Mouse (Mus musculus) hindlimb bud, embryonic 11.5 days (tissue): ENCODE measurements around the gene Pla2r1.
A peak's percentile ranks its signal among the peaks of the same experiment; 100 is the strongest.

Experiments
- DNase-seq: peaks from one replicate; pipeline ENCODE4 v3.0.0-alpha.2; 2012; ENCODE audit warnings: low read depth, low spot score; ENCODE audit errors: extremely low spot score

Gene Pla2r1

GRCm38 (mm10) chr2:60503991-60504390 lies 49.1 kb downstream of the Pla2r1 start:
- no peak for DNase-seq

GRCm38 (mm10) chr2:60500583-60501116 lies 52.5 kb downstream of the Pla2r1 start:
- DNase-seq: no peak

- DNase-seq: no peak
Measured at GRCm38 (mm10) chr2:60479906-60480305, 73.2 kb downstream of the Pla2r1 start.

- no peak for DNase-seq
Measured at GRCm38 (mm10) chr2:60478778-60479177, 74.3 kb downstream of the Pla2r1 start.

- DNase-seq: no peak
Measured at GRCm38 (mm10) chr2:60468901-60469770, 84.0 kb downstream of the Pla2r1 start.

GRCm38 (mm10) chr2:60452376-60452775 lies 100.7 kb downstream of the Pla2r1 start:
- no peak for DNase-seq

GRCm38 (mm10) chr2:60451119-60451773 lies 101.9 kb downstream of the Pla2r1 start:
- DNase-seq: no peak

- no peak for DNase-seq
Measured at GRCm38 (mm10) chr2:60449732-60450131, 103.4 kb downstream of the Pla2r1 start.

- no peak for DNase-seq
Measured at GRCm38 (mm10) chr2:60444711-60445509, 108.2 kb downstream of the Pla2r1 start.

GRCm38 (mm10) chr2:60443279-60443678 lies 109.8 kb downstream of the Pla2r1 start:
- DNase-seq: no peak

GRCm38 (mm10) chr2:60441875-60442274 lies 111.2 kb downstream of the Pla2r1 start:
- no peak for DNase-seq

- DNase-seq: no peak
Measured at GRCm38 (mm10) chr2:60436802-60437201, 116.3 kb downstream of the Pla2r1 start.

GRCm38 (mm10) chr2:60430315-60431021 lies 122.6 kb downstream of the Pla2r1 start:
- no peak for DNase-seq

GRCm38 (mm10) chr2:60418075-60418474 lies 135.0 kb downstream of the Pla2r1 start:
- peak; percentile 49 for DNase-seq

- no peak for DNase-seq
Measured at GRCm38 (mm10) chr2:60414334-60414733, 138.8 kb downstream of the Pla2r1 start.

- DNase-seq: no peak
Measured at GRCm38 (mm10) chr2:60413006-60413650, 140.0 kb downstream of the Pla2r1 start.

GRCm38 (mm10) chr2:60411181-60411580 lies 141.9 kb downstream of the Pla2r1 start:
- no peak for DNase-seq

- no peak for DNase-seq
Measured at GRCm38 (mm10) chr2:60409989-60410763, 142.9 kb downstream of the Pla2r1 start.

- DNase-seq: no peak
Measured at GRCm38 (mm10) chr2:60409194-60409593, 143.9 kb downstream of the Pla2r1 start.
